Mouse (Mus musculus) frontal cortex, postnatal 36 days (tissue): ENCODE measurements at regions not wholly inside any gene's neighbourhood (a gene's known extent, or its start where the extent isn't known, plus 50 kb on each side); places are given as distances from the start of the nearest gene placed in this dataset.

Source experiments
- DNase-seq, 2 experiments: peaks; one replicate each; pipeline ENCODE4 v3.0.0; 2022; ENCODE audit warnings: low spot score in 2 of 2

DNA sequence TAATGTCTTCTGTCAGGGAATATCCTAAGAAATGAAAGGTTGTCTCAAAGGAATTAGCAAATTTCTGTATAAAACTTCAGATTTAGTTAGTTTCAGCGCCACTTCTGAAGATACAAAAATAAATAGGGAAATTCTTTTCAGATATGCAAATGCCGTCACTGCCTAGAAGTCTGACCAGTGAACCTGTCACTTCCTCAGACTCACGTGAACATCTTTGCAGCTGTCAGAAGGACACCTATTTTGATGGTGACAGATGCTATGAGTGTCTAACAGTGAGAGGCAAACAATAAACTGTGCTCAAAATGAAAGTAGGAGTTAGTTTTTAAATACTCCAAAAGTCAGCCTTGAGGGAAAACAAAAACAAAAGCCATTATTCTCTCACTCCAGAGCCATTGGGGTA is 57.5 kb upstream of the Igf1r start:
- no peak for DNase-seq

DNA sequence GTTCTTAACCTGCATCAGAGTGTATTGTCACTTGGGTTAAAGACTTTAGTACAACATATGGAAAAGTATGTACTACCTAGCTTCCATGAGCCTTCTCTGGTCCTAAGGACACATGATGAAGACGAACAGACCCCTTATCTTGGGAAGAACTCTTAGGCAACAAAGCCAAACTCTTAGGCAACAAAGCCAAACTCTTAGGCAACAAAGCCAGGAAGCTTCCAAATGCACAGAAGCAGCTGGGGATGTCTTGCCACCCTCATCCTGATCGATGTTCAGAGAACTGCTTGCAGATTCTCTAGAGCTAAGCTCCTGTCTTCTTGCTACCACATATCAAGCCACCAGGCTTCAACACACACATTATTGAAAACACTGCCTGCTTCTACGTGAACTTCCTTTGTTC is 59.7 kb upstream of the Igf1r start:
- no peak for DNase-seq

DNA sequence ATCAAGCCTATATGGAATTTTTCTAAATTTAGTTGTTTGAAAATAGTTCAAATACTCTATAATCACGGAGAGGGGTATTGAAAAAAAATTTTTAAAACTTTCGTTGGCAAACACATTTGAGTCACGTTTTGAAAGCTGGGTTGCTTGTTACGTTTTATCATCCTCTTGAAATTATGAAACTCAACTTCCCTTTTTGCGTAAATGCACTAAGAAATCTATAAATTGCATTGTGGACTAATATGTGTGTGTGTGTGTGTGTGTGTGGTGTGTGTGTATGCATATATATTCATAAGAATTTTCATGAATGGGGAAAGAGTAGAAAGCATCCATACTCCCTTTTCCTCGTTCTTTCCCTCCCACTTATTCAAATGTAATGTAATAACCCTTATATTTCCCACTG is 69.6 kb upstream of the Igf1r start:
- no peak for DNase-seq

DNA sequence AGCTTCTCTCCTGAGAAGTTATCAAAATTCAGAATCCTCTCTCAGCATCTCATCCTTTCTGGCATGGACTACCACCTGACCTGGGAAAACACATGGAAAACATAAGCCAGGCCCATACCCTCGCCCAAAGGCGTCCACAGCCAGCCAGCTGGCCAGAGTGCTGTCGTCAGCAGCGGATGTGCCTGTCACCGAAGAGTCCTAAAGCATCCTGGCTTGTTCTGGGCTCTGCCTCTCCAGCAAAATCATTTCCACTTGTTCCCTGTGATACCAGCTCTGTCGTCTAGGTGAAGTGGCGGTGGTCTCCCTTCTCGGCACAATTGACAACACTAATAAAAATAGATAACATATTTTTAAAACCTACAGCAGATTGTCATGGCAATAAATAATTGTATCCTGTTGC is 70.0 kb upstream of the Igf1r start:
- peak; percentile 20 to 31 for DNase-seq

DNA sequence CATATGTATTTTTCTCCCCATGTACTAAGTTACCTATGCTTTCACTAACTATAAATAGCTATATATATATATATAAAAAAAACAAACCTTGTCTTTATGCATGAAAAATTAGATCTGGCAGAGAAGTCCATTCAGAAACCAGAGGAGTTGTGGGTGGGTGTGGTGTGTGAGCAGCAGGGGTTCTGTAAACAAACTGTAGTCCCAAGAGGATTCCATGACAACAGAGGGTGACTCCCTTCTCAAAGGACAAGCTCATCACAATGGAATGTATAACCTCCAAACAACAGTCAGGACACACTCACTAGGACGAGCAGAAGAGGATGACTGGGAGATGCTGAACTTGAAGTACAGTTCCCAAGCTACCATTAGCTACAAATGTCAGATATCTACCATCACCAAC is 74.4 kb upstream of the Igf1r start:
- no peak for DNase-seq

DNA sequence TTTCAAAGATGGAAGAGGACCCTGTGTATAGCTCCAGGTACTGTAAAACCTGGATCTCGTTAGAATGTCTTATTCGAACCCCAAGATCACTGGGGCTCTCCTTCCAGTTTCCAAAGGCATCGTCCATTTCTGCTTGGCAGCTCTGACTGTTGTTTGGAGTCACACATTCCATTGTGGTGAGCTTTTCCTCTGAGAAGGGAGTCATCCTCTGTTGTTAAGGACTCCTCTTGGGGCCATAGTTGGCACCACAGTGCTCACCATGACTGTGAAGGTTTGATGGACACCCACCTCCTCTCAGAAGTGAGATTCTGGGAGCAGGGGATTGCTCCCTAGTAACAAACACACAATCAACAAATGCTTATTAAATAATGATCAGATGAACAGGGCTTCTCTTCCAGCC is 75.0 kb upstream of the Igf1r start:
- no peak for DNase-seq

DNA sequence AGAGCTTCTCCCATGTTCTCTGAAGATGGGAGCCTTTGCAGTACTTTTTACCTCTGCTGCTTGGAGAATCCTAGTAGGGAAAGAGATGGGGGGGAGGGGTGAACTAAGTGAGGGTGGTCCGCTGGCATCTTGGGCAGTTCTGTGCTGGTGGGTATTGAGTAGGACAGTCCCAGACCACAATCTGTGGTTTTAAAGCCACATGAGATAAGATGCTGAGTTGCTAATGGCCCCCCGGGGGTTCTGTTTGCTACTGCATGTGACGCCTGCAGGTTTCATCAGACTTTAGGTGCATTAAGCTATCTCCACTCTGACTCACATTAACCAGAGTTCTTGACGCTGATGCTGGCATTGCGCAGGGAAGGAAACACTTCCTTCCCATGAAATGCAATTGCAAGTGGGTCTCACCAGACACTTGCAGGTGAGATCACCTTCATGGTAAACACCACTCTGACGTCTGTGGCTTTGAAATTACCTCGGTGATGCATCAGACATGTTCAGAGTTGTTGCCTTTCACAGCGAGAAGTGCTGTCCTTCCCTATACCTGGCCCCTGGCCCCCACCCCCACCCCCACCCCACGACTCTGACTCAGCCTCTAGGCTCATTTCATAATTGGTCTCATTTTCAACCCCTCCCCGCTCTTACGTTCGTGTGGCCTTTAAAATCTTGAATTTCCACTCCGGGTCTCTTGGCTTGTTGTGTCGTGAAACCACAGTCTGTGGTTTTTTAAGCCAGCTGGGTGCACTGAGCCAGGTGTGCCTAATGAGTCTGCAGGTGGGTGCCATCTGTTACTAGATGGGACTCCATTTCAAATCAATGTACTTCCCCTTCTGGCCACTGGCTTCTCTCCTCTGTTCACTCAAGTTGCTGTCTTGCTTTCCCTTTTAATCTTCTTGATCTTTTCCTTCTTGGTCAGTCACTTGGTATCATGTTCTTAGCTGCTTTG is 94.8 kb upstream of the Synm start:
- DNase-seq: no peak

DNA sequence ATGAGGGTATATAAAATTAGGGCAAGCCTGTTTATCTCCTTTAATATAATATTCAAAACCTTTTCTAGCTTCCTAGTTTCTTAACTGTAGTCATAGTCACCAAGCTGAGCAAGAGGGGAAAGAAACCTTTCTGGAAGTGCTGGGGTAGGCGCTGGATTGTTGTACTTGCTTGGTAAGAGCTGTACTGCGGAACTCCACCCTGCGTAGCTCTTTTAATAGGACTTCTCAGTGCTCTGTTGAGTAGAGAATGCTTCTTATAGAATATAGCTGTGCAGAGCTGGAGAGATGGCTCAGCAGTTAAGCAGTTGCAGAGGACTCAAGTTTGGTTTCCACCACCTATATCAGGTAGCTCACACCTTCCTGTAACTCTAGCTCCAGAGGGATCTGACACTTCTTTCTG is 93.3 kb upstream of the Synm start:
- peak in 1 of 2 experiments; percentile 17 for DNase-seq

DNA sequence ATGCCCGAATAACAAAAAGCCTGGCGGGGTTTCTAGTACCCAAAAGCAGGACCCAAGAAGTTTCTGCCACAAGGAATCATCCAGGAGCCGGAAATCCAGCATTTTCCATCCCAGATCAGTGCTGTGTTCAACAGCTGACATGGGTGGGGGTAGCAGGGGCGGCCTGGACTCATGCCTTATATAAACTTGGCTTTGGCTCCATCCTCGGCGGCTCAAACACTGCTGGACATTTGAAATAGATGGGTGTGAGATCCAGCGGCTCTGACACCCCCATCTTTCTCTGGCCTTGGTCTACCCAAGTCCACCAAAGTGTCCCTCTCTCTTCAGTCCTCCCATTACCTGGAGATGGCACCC is 89.9 kb upstream of the Synm start:
- DNase-seq: no peak

DNA sequence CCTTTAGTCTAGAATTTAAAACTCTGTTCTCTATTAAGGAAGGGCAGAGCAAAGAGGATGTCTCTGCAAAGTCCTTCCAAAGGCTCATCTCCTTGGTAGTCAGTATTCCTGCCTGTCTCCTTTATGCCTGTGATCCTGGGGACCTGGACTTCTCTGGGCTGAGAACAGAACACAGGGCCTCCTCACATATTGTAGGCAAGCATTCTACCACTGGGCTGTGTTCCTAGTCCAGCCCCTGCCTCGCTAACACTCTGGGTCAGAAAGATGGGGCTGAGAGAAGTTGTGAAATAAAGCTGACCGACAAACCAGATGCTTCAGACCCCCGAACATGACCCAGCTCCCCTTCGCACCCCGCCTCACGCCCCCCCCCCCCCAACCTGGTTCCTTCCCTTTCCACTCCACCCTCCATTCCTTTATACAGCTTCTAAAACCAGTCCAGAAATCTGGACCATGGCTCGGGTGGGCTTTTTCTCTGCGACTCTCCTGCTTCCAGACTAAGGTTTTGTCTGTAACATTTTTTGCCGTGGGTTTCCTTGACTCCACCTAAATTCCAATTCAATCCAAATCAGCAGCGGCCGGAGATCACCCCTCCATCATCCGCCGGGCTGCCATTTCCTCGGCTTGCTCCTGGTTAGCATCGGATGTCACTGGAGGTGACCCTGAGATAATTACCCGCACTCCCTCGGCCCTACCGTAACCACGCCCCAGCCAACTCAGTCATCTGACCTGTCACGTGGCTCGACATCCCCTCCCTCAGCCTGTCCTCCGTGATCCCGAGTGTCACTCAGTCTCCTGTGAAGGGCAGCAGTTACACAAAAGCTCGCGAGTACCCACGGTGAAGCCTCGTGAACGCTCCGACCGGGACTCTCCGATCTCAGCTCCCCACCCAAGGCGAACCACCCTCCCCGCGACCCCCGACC is 89.3 kb upstream of the Synm start:
- DNase-seq: peak; percentile 62 to 69

DNA sequence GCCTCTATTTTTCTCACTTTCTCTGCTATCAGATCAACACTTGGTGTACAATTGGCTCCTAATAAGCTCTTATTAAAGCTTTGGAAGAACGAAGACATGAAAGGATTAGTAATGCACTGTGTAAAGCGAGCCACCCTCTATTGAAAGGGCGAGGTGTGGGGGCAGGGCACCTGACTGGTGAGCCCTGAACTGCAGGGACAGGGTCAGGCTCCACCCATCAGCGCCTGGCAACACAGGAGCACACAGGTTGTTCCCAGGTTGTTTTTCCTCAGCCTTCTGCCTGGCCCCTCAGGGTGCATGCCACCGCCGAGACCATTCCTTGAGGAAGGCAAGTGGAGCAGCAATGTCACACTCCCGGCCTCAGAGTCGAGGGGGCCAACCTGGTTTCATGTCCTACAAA is 87.3 kb upstream of the Synm start:
- DNase-seq: no peak

DNA sequence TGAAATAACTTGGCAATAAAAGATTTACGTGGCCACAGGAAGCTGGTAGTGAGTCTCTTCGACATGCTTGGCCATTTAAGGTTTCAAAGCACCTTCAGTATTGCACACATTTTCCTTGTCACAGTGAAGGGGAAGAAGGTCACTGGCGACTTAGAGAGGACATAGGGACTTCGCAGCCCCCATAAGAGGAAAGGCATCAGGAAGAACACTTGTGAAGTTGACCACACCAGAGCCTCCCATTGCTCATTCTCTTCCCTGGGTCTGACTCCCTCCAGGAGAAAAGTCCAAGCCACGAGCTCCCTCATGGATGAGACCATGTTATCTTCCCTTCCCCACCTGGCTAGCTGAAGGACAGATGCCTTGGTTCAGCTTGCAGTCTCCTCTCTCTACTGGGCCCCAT is 77.4 kb upstream of the Synm start:
- DNase-seq: no peak

DNA sequence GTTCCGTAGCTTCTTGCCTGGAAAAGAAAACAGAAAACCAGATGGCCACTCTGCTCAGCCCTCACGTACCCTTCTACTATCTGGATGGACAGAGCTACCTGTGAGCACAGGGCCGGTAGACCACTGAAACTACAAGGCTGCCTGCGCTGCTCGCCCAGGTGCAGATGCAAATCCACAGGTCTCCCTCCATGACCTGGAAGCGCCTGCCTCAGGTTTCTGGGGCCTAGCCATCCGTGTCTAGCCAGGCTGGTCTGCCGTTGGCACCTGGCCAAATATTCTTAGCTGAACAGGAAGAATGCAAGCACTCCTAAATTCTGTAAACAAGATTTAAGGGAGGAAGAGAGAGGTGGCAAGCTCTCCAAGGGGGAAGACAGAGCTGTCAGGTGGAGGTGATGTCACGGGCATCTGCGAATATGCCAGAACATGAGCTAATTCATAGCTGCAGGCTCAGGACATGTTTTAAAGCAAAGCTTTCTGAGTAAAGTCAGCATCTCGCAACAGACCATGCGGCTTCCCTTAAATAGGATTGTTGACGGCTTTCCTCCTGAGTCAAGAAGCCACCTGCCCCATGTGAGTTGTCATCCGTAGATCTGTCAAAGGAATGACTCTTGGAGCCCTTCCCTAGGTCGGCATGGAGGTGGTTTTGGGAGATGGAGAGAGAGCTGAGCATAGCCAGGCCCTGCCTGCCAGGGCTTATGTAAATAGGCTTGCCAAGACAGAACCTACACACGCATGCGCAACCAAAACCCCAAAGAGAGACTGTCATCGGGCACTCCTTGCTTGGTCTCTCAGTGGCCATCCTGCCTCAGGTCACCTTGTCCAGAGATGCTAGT is 76.8 kb upstream of the Synm start:
- no peak for DNase-seq

DNA sequence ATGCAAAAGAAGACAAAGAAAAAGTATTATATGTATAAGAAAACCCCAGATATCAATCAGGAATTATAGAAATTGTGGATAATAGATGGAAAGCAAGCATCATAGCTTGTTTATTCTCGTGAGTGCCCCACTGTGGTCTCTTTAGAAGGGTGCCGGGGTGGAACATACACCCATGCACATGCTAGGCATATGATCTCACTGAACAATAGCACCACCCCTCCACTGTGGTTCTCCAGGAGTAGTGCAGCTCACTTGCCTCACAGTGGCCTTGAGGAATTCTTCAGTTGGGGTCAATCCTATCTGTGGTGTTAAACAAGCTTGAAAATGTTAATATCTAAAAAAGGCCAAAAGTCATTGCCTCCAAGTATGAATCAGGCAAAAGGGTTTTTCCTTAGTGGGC is 72.2 kb upstream of the Synm start:
- DNase-seq: no peak

DNA sequence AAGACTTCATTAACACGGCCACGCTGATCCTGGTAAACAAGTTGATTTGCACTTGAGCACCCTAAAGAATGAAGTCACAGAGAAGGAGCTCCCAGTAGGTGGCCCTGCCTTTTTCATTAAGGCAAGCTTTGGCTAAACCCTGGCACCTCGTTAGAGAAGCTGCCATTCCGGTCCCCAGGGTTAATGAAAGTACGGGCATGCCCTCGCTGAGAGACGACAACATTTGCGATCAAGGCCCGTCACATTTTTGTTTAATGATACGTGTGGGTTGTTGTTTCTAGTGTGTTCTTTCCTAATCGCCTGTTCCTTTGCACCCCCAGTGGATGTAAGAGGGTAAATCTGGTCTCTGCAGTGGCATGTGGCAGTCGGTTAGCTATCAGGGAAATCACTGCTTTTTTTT is 67.8 kb upstream of the Synm start:
- no peak for DNase-seq

DNA sequence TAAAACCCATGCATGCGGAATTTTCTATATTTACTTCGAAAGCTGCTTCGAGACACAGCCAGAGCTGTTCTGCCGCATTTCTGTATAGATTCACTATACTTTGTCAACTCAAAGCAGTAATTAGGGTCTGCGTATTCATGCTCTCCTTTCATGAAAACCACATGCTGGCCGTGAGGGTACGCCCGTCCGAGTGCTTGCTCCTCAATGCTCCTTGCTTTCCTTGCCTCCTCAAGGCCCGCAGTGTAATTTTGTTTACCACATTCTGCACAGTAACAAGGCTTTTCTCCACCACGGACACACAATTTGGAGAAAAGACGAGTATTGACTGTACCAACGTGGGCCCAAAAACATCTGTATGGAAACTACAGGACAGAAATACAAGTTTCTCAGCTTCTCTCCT is 67.4 kb upstream of the Synm start:
- DNase-seq: no peak

DNA sequence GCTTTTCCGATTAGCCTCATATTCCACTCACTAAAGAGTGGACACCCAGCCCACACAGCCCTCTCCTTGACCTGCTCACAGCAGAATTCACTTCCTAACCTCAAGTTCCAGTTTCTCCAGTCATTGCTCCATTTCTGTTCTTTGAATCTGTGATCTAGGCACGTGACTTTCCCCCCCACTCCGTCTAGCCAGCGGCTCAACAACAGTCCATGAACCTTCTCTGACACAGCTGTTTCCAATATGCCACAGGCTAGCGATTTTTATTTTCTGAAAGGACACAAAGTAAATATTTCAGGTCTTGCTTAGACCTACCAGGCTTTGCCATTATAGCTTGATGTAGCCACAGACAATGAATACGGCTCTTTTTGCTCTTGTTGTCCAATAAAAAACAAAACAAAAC is 66.8 kb upstream of the Synm start:
- DNase-seq: no peak

DNA sequence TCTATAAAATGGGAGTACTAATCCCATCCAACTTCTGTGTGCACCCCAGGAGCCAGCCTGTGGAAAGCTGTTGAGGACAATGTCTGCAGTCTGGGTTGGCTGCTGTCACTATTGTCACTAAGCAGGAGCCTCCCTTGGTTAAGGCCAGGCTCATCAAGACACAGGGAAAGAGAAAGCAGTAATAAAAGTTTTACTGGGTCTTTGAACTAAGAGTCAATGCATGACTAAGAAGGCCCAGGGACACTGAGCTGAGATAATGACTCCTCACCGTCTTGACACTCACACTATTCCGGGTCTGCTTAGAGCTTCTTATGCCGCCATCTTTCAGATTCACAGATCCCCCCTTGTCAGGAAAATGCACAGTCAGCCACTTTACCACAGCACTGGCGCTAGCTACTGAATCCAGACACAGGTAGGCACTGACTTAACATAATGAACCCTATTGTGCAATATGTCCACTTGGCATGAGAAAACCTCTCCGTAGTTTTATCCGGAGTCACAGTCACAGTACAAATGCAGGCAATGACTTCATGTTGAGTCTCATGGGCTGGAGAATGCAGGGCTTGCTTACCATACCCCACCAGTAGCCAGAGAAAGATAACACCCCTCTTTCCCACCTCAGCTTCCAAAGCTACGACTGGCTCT is 66.2 kb upstream of the Synm start:
- DNase-seq: no peak

DNA sequence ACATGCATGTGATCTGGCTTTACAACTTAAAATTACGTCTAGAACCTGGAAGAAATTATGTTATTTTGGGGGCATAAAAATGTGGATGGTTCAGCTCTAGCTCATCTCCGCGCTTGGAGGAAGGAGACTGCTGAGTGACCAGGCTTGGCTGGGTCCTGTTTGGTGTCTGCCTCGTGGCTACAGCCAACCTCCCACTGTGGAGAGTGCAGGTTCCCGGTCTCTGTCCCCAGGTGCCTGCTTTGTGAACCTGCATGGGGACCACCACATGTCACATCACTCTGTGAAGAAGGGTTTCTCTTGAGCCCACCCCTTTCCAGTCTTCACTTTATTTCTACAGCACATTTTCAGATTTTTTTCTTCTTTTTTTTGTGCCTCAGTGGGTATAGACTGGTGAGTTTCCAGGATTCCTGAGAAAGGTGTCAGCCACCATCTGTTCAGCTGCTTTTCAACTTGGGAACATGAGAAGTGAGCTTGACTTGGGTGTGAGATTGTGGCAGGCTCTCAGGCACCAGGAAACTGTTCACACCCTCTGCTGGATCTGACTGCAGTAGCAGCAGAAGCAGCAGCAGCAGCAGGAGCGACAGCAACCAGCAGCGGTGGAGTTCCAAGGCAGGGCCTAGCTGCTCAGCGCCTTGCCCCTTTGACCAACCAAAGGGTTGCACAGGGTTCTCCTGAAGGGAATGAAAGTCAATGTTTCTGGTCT is 64.6 kb upstream of the Synm start:
- peak; percentile 19 to 60 for DNase-seq

DNA sequence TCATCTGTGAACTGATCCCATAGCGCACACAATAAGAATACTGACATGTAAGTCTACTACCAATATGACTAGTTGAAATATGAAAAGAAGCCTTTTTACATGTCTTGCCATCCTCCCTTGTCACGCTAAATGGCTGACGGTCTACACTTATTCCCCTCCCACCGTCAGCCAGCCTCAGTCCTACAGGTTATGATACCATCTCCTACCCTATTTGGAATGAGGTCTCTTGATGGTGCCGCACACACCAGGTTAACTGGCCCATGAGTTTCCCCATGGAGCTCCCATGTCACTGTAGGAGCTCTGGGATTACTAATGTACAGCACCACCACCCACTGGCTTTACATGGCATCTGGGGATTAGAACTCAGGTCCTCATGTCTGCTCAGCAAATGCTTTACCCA is 60.0 kb upstream of the Synm start:
- DNase-seq: no peak

DNA sequence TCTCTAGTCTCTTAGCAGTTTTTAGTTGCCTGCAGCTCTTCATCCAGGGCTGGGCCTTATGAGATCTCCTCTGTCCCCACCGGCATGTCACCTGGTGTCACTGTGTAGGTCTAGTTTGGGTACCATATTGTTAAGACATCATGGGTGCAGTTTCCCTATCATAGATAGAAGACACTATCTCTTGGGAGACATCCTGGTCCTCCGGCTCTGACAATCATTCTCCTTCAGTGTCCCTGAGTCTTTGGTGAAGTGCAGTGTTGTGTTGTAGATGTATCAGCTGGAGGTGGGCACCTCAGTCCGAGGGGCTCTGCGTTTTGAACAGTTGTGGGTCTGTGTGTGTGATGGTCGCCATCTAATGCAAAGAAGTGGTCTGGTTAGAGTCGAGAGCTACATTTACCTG is 58.0 kb upstream of the Synm start:
- DNase-seq: no peak
